Mouse (Mus musculus): ENCODE data around the gene Tom1l2.

The Tom1l2 gene

DNA sequence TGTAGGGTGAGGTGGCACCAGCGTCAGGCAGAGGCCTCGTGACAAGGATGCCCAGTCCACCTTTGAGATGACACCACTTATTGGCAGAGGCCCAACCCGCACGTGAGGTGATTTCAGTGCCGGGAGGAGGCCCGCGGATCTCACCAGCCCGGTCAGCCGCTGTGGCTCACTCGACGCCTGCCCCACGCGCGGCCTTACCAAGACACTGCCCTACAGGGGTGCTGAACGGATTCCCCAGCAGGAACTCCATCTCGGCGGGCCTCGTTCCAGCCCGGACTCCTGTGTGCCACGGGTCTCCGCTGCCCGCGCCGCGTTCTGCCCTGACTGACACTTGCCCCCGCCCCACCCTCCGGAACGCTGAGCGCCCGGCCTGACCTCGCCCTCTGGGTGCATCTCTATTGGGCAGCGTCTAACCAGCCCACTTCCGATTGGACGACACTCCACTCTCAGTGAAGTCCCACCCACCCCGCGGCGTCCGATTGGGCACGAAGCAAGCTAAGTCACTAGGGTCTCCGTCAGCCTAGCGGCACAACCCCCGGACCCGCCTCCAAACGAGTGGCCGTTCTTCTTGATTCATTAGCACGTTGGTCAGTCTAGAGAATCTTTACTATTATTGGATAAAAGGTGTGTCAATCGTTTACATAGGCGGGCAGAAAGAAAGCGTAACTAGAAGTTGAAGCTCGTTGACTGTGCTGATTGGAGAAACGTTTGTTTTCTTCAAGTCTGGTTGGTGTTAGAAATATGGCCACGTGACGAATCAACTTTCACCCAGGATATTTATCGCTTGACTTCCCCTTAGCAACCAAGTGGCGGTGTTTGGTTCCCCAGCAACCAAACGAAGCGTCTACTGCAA, at the start of gene Tom1l2, which contains the start of gene Drc3:
TSS of gene Tom1l2 (minus strand) at position 347 of the 853 bp plus-strand sequence.
TSS of gene Drc3 (plus strand) at position 771 of the 853 bp plus-strand sequence.
- in situ Hi-C loops (cut with MboI, MseI) = no loop called here

DNA sequence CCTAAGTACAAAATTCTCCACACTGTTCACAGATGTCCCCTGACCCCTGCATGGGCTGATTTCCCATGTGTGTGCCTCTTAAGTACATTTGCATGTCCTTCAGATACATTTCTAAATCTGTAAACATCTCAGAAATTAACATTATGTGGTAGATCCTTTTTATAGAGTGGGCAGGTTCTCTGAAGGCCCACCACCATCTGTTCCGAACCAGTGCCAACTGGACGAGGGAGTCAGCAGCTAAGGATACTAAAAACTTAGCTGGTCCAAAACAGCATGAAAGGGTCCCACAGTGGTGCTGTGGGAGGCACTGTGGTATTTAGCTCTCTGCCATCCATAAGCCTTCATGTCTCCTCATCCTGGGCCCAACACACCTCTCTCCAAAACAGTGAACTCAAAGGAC, 44.5 kb upstream of the Tom1l2 start:
- in situ Hi-C loops (cut with MboI, MseI) = no loop called here

DNA sequence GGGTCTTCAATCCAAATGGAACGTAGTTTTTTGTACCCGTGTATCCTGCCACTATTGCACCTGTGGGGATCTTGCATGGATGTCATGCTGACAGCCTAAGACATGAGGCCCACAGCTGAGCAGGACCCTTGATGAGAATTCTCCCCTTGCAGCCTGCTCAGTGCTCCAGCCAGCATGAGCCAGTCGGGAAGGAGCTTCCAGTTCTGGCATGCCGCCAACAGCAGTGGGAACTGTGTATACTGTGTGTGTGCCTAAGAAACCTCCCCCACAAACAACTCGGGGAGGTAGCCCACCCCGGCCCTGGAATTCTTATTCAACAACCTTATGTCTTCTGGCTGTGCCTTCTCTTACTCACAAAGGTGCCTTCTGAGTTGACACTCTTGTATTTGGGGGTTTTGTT, 43.8 kb upstream of the Tom1l2 start:
- in situ Hi-C loops (cut with MboI, MseI) = no loop called here

DNA sequence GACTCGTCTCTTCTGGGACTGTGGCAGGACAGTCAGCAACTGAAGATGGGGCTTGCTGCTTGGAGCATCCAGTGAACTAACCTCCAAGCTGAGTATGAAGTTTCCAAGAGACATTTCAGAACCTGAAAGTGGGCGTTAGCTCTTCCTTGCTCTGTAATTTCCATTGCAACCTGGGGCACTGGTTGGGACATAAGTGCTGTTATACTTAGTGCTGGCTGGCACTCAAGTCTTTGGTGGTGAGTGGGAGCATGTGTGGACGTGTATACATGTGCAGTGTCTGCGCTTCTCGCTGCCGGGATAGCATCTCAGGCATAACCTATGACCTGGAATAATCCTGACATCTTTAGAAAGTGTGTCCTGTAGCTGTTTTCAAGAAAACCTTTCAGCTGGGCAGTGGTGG, 38.6 kb upstream of the Tom1l2 start:
- in situ Hi-C loops (cut with MboI, MseI) = no loop called here

DNA sequence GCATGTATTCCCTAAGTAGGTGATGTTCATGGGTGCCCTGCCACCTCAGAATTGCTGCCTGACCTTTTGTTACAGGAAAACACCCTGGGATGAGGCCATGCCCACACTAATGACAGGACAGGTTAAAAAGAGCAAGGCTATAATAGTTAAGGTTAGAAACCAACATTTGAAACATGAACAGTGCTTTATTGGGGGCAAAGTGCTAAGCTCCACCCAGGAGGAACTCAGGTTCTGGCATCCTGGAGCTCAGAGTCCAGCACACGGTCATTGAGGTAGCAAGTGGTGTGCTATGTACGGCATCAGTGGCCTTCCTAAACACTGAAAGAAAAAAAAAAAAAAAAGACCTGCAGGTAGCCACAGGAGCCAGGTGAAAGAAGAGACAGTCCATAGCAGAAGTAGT, 35.2 kb upstream of the Tom1l2 start:
- in situ Hi-C loops (cut with MboI, MseI) = no loop called here

DNA sequence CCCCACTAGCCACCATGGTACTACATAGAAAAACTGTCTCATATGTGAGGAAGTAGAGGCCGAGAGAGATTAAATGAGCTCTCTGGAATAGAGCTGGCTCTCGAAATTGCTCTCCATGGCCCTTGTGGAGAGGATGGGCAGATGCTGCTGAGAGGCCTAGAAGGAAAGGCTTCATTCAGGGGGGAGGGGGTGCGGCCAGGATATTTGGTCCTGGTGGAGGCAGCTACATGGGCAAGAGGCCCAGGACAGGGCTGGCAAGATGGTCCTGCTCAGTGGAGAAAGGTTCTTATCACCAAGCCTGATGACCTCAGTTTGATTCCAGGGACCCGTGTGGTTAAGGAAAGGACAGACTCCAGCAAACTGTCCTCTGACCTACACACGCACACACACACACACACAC, 33.2 kb upstream of the Tom1l2 start:
- in situ Hi-C loops (cut with MboI, MseI) = no loop called here

DNA sequence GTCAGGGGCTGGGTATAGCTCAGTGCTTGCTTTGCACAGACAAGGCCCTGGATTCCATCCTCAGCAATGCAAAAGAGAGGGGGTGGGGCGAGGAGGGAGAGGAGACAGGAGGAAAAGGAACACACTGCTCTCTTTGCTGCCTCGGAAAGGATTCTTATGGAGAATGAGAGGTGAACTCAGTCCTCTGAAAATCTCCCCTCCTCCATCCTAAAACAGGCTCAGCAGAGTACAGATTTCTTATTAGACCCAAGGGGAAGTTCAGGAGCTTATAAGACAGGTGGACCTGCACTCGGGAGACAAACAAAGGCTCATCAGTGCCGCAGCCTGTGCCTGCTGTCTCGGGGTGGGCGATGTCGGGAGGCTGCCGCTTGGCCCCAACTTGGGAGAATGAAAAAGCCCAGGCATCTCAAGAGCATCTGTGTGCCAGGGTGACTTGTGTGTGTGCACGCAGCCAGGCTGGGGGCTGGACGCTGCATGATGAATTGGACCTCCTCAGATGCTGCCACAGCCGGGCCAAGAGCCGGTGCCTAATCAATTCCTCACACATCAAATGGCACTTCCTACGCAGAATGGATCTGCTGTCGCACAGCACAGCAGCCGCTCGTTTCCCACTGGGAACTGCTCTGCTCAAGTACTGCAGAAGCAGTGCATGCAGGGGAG, 32.2 kb upstream of the Tom1l2 start:
- in situ Hi-C loops (cut with MboI, MseI) = no loop called here

DNA sequence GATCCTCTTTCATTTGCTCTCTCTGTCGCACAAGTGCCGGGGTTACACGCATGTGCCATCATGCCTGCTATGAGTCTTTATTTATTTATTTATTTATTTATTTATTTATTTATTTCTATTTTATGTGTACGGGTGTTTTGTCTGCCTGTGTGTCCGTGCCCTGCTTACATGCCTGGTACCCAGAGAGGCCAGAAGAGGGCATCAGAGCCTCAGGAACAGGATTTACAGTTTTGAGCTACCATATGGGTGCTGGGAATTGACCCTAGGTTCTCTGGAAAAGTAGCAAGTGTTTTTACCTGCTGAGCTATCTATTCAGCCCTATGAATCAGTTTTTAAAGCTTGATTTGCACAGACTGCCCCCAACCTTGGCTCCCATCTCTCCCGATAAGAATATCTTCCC, 30.8 kb upstream of the Tom1l2 start:
- in situ Hi-C loops (cut with MboI, MseI) = no loop called here

DNA sequence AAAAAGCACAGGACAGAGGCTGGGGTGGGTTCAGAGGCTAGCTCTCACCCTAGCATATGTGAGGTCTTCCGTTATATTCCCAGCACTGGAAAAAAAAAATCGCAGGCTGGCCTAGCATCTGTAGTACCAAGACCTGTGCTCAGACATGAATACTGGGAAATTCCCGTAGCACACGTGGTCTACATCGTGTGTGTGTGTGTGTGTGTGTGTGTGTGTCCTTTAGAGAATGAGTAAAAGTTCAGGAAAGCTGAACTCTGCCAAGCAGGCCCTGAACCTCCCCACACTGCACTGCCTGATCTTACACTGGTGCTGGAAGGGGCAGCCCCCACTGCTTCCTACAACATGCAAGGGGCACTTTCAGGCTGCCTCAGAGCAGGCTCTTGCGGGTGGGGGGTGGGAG, 21.8 kb upstream of the Tom1l2 start:
- in situ Hi-C loops (cut with MboI, MseI) = no loop called here

DNA sequence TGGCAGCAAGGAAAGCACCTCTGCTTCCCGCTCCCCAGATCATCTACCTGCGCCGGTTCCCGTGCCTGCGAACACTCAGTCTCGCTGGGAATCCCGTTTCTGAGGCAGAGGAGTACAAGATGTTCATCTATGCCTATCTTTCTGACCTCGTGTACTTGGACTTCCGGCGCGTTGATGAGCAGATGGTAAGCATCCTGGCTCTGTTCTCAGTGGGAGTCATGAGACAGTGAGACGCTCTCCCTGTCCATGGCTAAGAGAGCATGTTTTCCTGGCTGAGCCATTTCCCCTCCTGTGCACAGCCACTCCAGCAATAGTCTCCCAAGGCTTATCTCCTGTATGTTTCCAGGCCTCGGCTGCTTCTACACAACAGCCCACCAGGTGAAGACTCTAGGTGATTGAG, 17.7 kb upstream of the Tom1l2 start:
- in situ Hi-C loops (cut with MboI, MseI) = no loop called here

DNA sequence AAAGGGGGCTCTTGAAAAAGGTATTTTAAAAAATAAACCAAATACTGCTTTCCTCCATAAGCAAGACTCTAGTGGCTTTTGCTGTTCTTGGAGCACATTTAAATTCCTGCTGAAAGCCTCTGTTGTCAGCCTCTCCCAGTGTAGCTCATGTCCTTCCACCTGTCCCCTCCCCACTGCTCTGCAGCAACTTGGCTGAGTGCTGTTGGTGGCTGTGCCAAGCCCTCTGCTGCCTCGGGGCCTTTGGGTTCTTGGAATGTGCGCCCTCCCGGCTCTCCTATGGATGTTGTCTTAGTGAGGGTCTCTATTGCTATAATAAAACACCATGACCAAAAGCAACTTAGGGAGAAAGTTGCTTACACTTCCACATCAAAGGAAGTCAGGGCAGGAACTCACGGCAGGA, 16.7 kb upstream of the Tom1l2 start:
- in situ Hi-C loops (cut with MboI, MseI) = no loop called here

DNA sequence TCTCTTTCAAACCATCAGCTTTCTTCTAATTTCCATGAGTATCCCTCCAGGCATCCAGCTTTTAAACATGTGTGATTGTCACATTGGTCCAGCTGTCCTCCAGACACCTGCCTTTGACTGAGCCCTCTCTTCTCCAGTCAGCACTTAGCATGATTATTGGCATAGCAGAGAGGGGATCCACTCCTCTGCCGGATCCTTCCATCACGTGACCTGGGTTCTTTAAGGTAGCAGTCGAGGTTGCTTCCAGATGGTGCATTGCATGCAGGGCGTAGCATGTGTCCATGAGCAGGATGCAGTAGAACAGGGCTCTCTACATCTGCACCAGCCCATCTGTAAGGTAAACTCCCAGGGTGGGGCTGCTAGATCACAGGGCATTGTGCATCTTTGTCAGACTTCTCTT, 16.2 kb upstream of the Tom1l2 start:
- in situ Hi-C loops (cut with MboI, MseI) = no loop called here

DNA sequence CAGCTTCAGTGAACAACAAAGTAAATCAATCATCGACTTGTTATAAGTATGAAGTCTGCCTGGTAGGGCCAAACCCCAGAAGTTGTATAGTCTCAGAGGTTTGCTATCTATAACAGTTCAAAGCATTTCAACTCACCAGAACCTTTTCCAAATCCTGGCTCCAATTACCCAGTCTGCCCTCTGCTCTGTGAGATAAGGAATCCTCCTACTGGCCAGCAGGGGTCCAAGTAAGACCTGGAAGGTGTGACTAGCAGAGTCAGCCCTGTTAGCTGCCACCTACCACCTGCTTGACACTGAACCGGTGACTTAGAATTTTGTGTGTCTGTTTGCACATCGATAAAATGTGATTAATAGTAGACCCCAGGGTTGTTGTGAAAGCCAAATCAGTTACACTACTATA, 14.6 kb upstream of the Tom1l2 start:
- in situ Hi-C loops (cut with MboI, MseI) = no loop called here

DNA sequence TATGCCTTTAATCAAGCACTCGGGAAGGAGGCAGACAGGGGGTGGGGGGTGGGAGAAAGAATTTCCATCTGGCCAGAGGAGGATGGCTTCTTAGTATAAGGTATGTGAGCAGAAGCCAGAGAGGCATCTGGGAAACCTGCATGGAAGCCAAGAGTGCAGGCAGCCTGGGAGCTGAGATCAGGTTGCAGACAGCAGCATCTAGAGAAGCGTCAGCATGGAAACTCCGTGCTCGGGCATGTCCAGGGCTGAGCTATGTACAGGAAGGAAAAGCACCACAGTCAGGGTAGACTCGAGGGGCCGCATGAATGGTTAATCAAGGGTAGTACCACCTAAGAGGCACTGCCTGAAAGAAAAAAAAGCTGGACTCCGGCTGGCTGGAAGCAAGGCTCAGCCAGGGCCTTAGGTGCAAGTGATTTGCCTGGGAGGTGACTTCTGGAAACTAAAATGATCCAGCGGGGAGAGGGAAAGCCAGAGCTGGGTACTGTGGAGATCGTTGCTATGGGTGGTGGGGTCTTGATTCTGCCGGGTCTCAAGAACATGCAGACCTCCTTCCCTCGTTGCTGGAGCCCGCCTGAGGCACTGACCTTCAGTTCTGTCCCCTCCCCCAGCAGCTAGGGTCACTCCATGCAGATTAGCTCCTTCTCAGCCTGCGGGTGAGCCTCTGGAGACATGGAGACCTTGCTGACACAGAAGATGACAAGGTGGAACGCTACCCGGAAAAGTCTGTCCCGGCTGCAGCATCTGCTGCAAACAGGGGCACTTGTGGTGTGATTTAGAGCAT, 13.7 kb upstream of the Tom1l2 start:
- in situ Hi-C loops (cut with MboI, MseI) = no loop called here

DNA sequence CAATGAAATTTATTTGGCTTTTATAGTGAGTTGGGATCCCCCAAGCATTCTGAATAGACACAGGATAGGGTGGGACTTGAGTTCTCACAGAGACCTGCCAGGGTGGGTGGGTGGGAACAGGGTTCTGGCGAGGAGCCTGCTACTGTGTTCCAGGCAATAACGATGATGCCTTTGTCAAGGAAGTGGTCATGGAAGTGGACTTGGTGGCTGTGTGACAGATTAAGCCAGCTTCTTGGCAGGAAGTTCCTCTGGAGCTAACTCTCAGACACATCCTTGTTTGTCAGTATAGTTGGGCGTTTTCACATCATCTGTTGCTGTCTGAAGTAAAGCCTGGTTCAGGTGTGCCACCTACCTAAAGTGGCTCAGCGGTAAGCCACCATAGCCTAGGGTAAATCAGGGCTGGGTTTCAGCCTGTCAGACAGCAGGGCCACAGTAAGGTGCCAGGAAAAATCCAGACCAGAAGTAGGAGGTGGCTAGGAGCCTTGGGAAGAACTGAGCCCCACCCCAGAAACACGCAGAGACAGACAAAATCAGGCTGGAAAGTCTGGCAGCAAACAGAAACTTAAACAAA, 8.0 kb upstream of the Tom1l2 start:
- in situ Hi-C loops (cut with MboI, MseI) = no loop called here

DNA sequence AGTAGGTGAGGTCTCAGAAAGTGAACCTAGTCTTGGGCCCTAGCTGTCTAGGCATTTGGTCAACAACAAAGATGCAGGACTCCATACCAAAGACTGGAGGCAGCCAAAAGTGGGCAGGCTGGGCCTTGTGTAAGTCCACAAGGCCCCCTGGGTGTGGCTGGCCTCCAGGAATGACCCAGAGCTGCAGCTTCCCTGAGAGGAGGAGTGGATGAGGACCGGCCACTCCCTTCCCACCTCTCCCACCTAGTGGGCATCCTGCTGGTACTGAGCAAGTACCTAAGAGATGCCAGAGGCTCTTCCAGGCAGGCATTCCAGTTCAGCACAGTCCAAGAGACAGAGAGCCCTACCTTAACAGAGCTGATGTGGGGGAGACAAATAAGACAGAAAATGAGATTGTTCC, 7.2 kb upstream of the Tom1l2 start:
- in situ Hi-C loops (cut with MboI, MseI) = no loop called here

DNA sequence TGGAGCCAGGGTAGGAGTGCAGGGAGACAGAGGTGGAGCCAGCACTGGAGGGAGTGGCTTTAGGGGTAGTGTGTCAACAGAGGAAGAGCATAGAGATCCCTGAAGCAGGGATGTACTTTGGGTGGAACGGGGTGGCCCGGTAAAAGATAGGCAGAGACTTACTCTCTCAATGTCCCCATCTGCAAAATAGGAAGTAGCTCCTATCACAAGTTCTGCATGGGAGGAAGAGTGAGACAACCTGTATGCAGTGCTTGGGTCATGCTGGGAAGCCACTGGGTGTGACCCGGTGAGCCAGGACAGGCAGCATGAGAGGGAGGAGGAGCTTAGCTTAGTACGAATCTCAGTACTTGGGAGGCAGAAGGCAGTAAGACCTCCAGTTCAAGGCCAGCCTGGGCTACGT, 6.4 kb upstream of the Tom1l2 start:
- in situ Hi-C loops (cut with MboI, MseI) = no loop called here

DNA sequence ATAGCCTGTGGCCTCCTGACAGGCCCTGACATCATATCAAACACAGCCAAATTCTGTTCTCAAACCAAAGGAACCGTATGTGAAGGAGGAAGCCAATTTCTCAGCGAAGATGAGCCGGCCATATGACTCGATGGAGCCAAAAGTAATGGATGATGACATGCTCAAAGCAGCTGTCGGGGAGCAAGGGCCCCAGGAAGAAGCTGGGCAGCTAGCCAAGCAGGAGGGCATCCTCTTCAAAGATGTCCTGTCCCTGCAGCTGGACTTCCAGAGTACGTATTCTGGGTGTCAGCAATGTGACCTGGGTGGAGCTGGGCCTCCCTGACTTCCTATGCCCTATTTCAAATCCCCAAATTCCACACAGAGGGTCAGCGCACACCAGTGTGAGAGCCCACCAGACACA, 5.8 kb upstream of the Tom1l2 start:
- in situ Hi-C loops (cut with MboI, MseI) = no loop called here

DNA sequence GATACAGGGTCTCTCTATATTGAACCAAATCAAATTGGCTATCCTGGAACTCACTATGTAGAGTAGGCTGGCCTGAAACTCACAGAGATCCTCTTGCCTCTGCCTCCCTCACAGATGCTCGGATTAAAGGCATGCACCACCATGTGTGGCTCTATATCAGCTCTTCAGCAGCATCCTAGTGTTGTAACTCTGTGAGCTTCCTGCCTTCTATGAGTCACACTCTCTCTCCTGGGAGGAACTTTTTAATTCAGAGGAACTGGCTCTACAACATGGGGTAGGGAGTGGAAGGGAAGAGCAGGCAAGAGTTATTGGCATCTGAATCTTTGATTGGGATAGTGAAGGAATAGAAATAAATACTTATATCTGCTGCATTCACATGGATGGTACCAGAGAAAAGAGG, 4.4 kb upstream of the Tom1l2 start:
- in situ Hi-C loops (cut with MboI, MseI) = no loop called here

DNA sequence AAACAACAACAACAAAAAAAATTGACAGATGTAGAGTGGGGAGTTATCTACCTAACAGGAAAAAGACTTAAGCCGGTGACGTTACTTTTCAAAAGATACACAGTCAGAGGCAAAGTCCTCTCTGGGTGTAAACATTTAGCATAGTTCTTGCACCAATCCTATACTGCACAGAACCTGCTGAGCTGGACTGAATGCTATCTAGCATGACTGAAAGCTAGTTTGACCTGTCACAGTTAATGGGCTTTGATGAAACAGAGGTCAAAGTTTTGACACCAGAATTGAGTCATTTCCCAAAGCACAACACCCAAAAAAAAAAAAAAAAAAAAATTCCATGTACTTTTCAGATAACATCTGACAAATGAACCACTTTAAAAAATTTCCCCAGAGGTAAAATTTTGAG, 3.2 kb upstream of the Tom1l2 start:
- in situ Hi-C loops (cut with MboI, MseI) = no loop called here

DNA sequence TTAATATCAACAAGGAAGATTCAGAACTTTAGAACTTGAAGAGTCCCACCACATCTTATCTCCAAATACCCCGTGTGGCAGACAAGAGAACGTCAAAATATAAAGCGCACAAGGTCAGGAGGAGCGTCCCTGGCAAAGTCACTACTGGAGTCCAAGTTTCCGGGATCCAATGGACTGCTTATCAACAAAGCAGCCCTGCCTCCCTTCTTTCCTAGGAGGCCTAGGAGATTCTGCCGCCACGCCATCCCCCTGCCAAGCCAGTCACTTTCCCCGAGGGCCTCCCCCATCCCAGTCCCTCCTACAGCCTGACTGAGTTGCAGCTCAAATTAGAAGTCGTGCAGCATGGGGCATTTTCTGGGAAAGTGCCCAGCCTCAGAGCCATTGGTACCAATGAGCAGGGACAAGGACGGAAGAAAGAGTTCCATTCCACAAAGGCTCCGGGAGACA, 757 bp downstream of the Tom1l2 start:
- in situ Hi-C loops (cut with MboI, MseI) = no loop called here

DNA sequence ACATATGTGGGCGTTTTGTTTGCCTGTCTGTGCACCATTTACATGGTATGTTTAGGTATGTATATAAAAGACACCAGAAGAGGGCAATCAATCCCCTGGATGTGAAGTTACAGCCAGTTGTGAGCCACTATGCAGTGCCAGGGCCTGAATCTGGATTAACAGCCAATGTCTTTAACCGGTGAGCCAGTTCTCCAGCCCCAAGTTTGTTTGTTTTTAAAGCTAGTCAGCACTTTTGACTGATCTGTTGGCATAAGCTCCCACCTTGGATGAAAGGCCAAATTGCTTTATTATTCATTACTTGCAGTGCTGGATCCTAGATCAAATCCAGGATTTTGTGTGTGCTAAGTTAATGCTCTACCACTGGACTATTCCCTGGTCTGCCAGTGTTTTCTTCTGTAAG, 1.3 kb downstream of the Tom1l2 start:
- in situ Hi-C loops (cut with MboI, MseI) = no loop called here

All from regulatory T cell (primary cell).